In genomic region chr1:153531677-153532233, GRCm38 (mm10) we compare ENCODE assay signal across 8 mouse cellular contexts. TPM values are rescaled to one million over a fixed set of nuclear protein-coding genes. Genes with fewer than 3 reads are reported as not detected.
DNase-seq lines count a peak whose midpoint lies in the region; ATAC-seq lines count a peak whose summit lies in the region.

No protein-coding gene starts in this region.

- no peak overlapping the region; the same call in 1 of the 2 replicates for H3K4me2 ChIP-seq in kidney, embryonic 14.5 days (replicated peaks; ENCODE audit: low read depth, low read length)
- H3K4me2 ChIP-seq in embryonic facial prominence, embryonic 14.5 days (ENCODE audit: low read depth, low read length) = peak overlapping the region; percentile 42
- H3K4me2 ChIP-seq in limb, embryonic 13.5 days (replicated peaks) = peak overlapping the region; percentile 36
- H3K4me2 ChIP-seq in stomach, embryonic 14.5 days (replicated peaks; ENCODE audit: low read depth, low read length) = peak overlapping the region; percentile 32

- peaks cover 10% of the 10 kb centered on the region for H3K4me1 ChIP-seq in kidney, embryonic 14.5 days (ENCODE audit: control insufficient read depth, insufficient read depth, low read length)
- peaks cover 5% of the 10 kb centered on the region; the same call in 1 of the 2 replicates for H3K4me1 ChIP-seq in embryonic facial prominence, embryonic 14.5 days (ENCODE audit: control insufficient read depth, insufficient read depth, low read length)
- peaks cover 11% of the 10 kb centered on the region; the same call in 1 of the 2 replicates for H3K4me1 ChIP-seq in limb, embryonic 13.5 days
- H3K4me1 ChIP-seq in stomach, embryonic 14.5 days (ENCODE audit: control insufficient read depth, insufficient read depth, low read length) = no peaks in the 10 kb centered on the region

- peak overlapping the region; percentile 32; the same call in 1 of the 2 replicates for H3K27ac ChIP-seq in kidney, embryonic 14.5 days (ENCODE audit: low read depth, low read length)
- H3K27ac ChIP-seq in embryonic facial prominence, embryonic 14.5 days (replicated peaks; ENCODE audit: low read depth, low read length) = peak overlapping the region; percentile 80
- peak overlapping the region; percentile 80 for H3K27ac ChIP-seq in limb, embryonic 13.5 days
- H3K27ac ChIP-seq in stomach, embryonic 14.5 days (ENCODE audit: low read length) = no peak overlapping the region; the same call in 1 of the 2 replicates

- H3K9me3 ChIP-seq in kidney, embryonic 14.5 days (ENCODE audit: control insufficient read depth, low read length) = no peaks in the 10 kb centered on the region
- no peaks in the 10 kb centered on the region for H3K9me3 ChIP-seq in embryonic facial prominence, embryonic 14.5 days (ENCODE audit: control insufficient read depth, low read length)
- no peaks in the 10 kb centered on the region for H3K9me3 ChIP-seq in limb, embryonic 13.5 days
- no peaks in the 10 kb centered on the region for H3K9me3 ChIP-seq in stomach, embryonic 14.5 days (ENCODE audit: control insufficient read depth, low read depth, low read length)

- no peak overlapping the region for H3K4me3 ChIP-seq in kidney, embryonic 14.5 days (ENCODE audit: low read length)
- H3K4me3 ChIP-seq in embryonic facial prominence, embryonic 14.5 days (ENCODE audit: low read depth, low read length) = no peak overlapping the region
- no peak overlapping the region for H3K4me3 ChIP-seq in limb, embryonic 13.5 days
- no peak overlapping the region for H3K4me3 ChIP-seq in stomach, embryonic 14.5 days (ENCODE audit: low read depth, low read length)

- DNase-seq in kidney, adult 18-20 months = no peak
- DNase-seq in embryonic facial prominence, embryonic 14.5 days (ENCODE audit: low spot score) = peak; percentile 14
- DNase-seq in adrenal gland, adult 8-10 months = no peak
- no peak for DNase-seq in layer of hippocampus, postnatal 10 days (ENCODE audit: low spot score in 2 of 2)
- no peak for DNase-seq in right cerebral cortex, postnatal 4 days

- peak overlapping the region; percentile 35; the same call in 1 of the 2 replicates for H3K9ac ChIP-seq in kidney, embryonic 14.5 days (ENCODE audit: low read depth, low read length)
- H3K9ac ChIP-seq in embryonic facial prominence, embryonic 14.5 days (ENCODE audit: low read depth, low read length) = peak overlapping the region; percentile 62
- peak overlapping the region; percentile 53 for H3K9ac ChIP-seq in limb, embryonic 13.5 days
- no peak overlapping the region for H3K9ac ChIP-seq in stomach, embryonic 14.5 days (replicated peaks; ENCODE audit: low read depth, low read length)

- peak; percentile 28 for ATAC-seq in kidney, embryonic 14.5 days (ENCODE audit: low FRiP score, low TSS enrichment)
- peak; percentile 51; the same call in 1 of the 2 replicates for ATAC-seq in embryonic facial prominence, embryonic 14.5 days (ENCODE audit: low read depth)
- 0 out of 2 replicates have a peak, but pooled peaks have one; percentile 24 for ATAC-seq in limb, embryonic 13.5 days (ENCODE audit: low FRiP score, low read depth)
- ATAC-seq in stomach, embryonic 14.5 days (ENCODE audit: insufficient number of reproducible peaks, insufficient read depth, low FRiP score, low read depth) = no peak

- H3K27me3 ChIP-seq in kidney, embryonic 14.5 days (ENCODE audit: control insufficient read depth, insufficient read depth, low read length) = no peaks in the 10 kb centered on the region
- no peaks in the 10 kb centered on the region for H3K27me3 ChIP-seq in embryonic facial prominence, embryonic 14.5 days (replicated peaks; ENCODE audit: control insufficient read depth, insufficient read depth, low read length)
- no peaks in the 10 kb centered on the region for H3K27me3 ChIP-seq in limb, embryonic 13.5 days
- H3K27me3 ChIP-seq in stomach, embryonic 14.5 days (ENCODE audit: control insufficient read depth, insufficient read depth, low read length) = no peaks in the 10 kb centered on the region

- WGBS in kidney, embryonic 14.5 days = 39% methylated on average over 9 of the region's 9 CpGs
- WGBS in embryonic facial prominence, embryonic 14.5 days = 25% methylated on average over 9 of the region's 9 CpGs
- WGBS in limb, embryonic 13.5 days = 34% methylated on average over 9 of the region's 9 CpGs
- WGBS in stomach, embryonic 14.5 days = 23% methylated on average over 9 of the region's 9 CpGs

- H3K36me3 ChIP-seq in kidney, embryonic 14.5 days (ENCODE audit: control insufficient read depth, insufficient read depth, low read length) = no peaks in the 10 kb centered on the region
- no peaks in the 10 kb centered on the region for H3K36me3 ChIP-seq in embryonic facial prominence, embryonic 14.5 days (ENCODE audit: control insufficient read depth, insufficient read depth, low read length)
- peaks cover 8% of the 10 kb centered on the region; the same call in 1 of the 2 replicates for H3K36me3 ChIP-seq in limb, embryonic 13.5 days
- H3K36me3 ChIP-seq in stomach, embryonic 14.5 days (ENCODE audit: control insufficient read depth, insufficient read depth, low read length) = no peaks in the 10 kb centered on the region

RNA-seq across cellular contexts. Expression of gene Npl, which starts 18.1 kb away (rescaled TPM):
- 17.8 and 21.3 TPM in 2 replicates for polyA plus RNA-seq in kidney, embryonic 14.5 days (2014; fragmentation: Nextera tagmentation; extraction: Ambion mirVana)
- polyA plus RNA-seq in embryonic facial prominence, embryonic 14.5 days (2014; fragmentation: Nextera tagmentation; extraction: Ambion mirVana) = 14.9 and 15.4 TPM in 2 replicates
- 9.5 and 9.9 TPM in 2 replicates for polyA plus RNA-seq in limb, embryonic 13.5 days (2015; fragmentation: Nextera tagmentation; extraction: Ambion mirVana)
- polyA plus RNA-seq in stomach, embryonic 14.5 days (2014; fragmentation: Nextera tagmentation; extraction: Ambion mirVana) = 6.6 and 8.3 TPM in 2 replicates
- 1 to 10 TPM; 3.0 to 6.7 (median 4.7) TPM for total RNA-seq in adrenal gland, adult 8-10 months (2022)
- total RNA-seq in layer of hippocampus, postnatal 10 days (2021) = 1 to 10 TPM; 6.6 TPM

RNA-seq across cellular contexts. Expression of gene Dhx9, which starts 44.3 kb away (rescaled TPM):
- 46.2 and 52.2 TPM in 2 replicates for polyA plus RNA-seq in kidney, embryonic 14.5 days (2014; fragmentation: Nextera tagmentation; extraction: Ambion mirVana)
- polyA plus RNA-seq in embryonic facial prominence, embryonic 14.5 days (2014; fragmentation: Nextera tagmentation; extraction: Ambion mirVana) = 22.6 and 25.5 TPM in 2 replicates
- polyA plus RNA-seq in limb, embryonic 13.5 days (2015; fragmentation: Nextera tagmentation; extraction: Ambion mirVana) = 41.7 and 42.6 TPM in 2 replicates
- polyA plus RNA-seq in stomach, embryonic 14.5 days (2014; fragmentation: Nextera tagmentation; extraction: Ambion mirVana) = 42.6 and 46.8 TPM in 2 replicates
- 100 to 1,000 TPM in 2 of 4 experiments, 10 to 100 TPM in 2; 95.2 to 124 (median 108) TPM for total RNA-seq in adrenal gland, adult 8-10 months (2022)
- 100 to 1,000 TPM; 132 to 140 TPM for total RNA-seq in layer of hippocampus, postnatal 10 days (2021)
